Comparison of ENCODE assay signal across 22 mouse cellular contexts in genomic region chr9:76876020-76876419, GRCm38 (mm10).
"Had no signal": no experiment of that assay in that cellular context is flagged by ENCODE, and none has a peak within 500 bp of the region (broad histone marks: within the 10 kb centered on the region; RNA-seq: fewer than 3 reads in every experiment).

No protein-coding gene starts in this region.

- DNase-seq: heart, postnatal 10 days; heart, postnatal 14 days; heart, postnatal 36 days; heart, postnatal 4 days; kidney, adult 11 months; kidney, adult 18-20 months; kidney, adult 2 months; kidney, adult 8-10 months; kidney, adult 9 months; kidney, postnatal 10 days; kidney, postnatal 14 days; kidney, postnatal 25 days; kidney, postnatal 36 days; kidney, postnatal 4 days; layer of hippocampus, adult 9-11 months; layer of hippocampus, postnatal 36 days had no signal

- ATAC-seq: hindbrain, embryonic 16.5 days; hindbrain, postnatal 0 days; inflammation-experienced regulatory T-cells, adult 6 months; intestine, embryonic 15.5 days; intestine, embryonic 16.5 days; intestine, postnatal 0 days had no signal
